Mouse (Mus musculus) left cerebral cortex, adult 9 months (tissue): ENCODE results near the gene Smok3b.
"Not testable (repeated sequence)": the region's sequence is repeated elsewhere in the genome, so short reads cannot be mapped to it uniquely, and the experiment has no call there.

Source experiments
- DNase-seq, 2 experiments: peaks; one replicate each; pipeline ENCODE4 v3.0.0; 2022; ENCODE audit warnings: low spot score in 2 of 2

The Smok3b gene

GRCm38 (mm10) chr5:138020961-138021479 lies at the start of gene Smok3b, which contains the start of gene Smok3a:
Gene Smok3b (plus strand): TSS chr5:138021429.
Gene Smok3a (plus strand): TSS chr5:138021261.
- DNase-seq, result not testable (repeated sequence)

GRCm38 (mm10) chr5:137973161-137973560 lies 48.1 kb upstream of the Smok3b start:
- no peak for DNase-seq

GRCm38 (mm10) chr5:137973738-137974137 lies 47.5 kb upstream of the Smok3b start:
- DNase-seq, result no peak

GRCm38 (mm10) chr5:137974724-137975123 lies 46.5 kb upstream of the Smok3b start:
- no peak for DNase-seq

- no peak for DNase-seq
These were observed 45.8 kb upstream of the Smok3b start for GRCm38 (mm10) chr5:137975434-137975833.

- no peak for DNase-seq
These were observed 43.9 kb upstream of the Smok3b start for GRCm38 (mm10) chr5:137977291-137977690.

- no peak for DNase-seq
These were observed 42.1 kb upstream of the Smok3b start for GRCm38 (mm10) chr5:137979081-137979480.

GRCm38 (mm10) chr5:137981300-137981699 lies 39.9 kb upstream of the Smok3b start, which contains the start of gene Azgp1:
Gene Azgp1 (plus strand): TSS chr5:137981520.
- no peak for DNase-seq

GRCm38 (mm10) chr5:137986351-137986750 lies 34.9 kb upstream of the Smok3b start:
- DNase-seq, result no peak

- DNase-seq, result no peak
These were observed 11.8 kb upstream of the Smok3b start for GRCm38 (mm10) chr5:138009437-138009836.

GRCm38 (mm10) chr5:138012382-138012781 lies 8.8 kb upstream of the Smok3b start:
- no peak for DNase-seq

- DNase-seq, result no peak
These were observed 4.7 kb upstream of the Smok3b start for GRCm38 (mm10) chr5:138016530-138016929.

GRCm38 (mm10) chr5:138016997-138017396 lies 4.2 kb upstream of the Smok3b start:
- no peak for DNase-seq

GRCm38 (mm10) chr5:138019577-138019976 lies 1.7 kb upstream of the Smok3b start:
- not testable (repeated sequence) for DNase-seq

GRCm38 (mm10) chr5:138052894-138053293 lies 31.7 kb downstream of the Smok3b start, which contains the start of gene Smok3c:
Gene Smok3c (plus strand): TSS chr5:138053194.
- not testable (repeated sequence) for DNase-seq

GRCm38 (mm10) chr5:138073803-138074202 lies 52.6 kb downstream of the Smok3b start:
- DNase-seq, result no peak

- no peak for DNase-seq
These were observed 54.5 kb downstream of the Smok3b start for GRCm38 (mm10) chr5:138075684-138076083.

- DNase-seq, result no peak
These were observed 54.9 kb downstream of the Smok3b start for GRCm38 (mm10) chr5:138076148-138076547.

GRCm38 (mm10) chr5:138080456-138080855 lies 59.2 kb downstream of the Smok3b start:
- no peak for DNase-seq

- DNase-seq, result no peak
These were observed 60.2 kb downstream of the Smok3b start for GRCm38 (mm10) chr5:138081446-138081845.

GRCm38 (mm10) chr5:138083318-138083900 lies 62.2 kb downstream of the Smok3b start:
- DNase-seq, result no peak

- no peak for DNase-seq
These were observed 62.7 kb downstream of the Smok3b start for GRCm38 (mm10) chr5:138083936-138084335.

GRCm38 (mm10) chr5:138084507-138084906 lies 63.3 kb downstream of the Smok3b start:
- no peak for DNase-seq

GRCm38 (mm10) chr5:138084996-138085395 lies 63.8 kb downstream of the Smok3b start, which contains the start of gene Zkscan1:
Gene Zkscan1 (plus strand): TSS chr5:138085084.
- DNase-seq, result peak; percentile 60 to 76
